Mouse (Mus musculus) embryonic facial prominence, embryonic 13.5 days (tissue): ENCODE measurements around the gene Spire2. TPM values are rescaled to one million over a fixed set of nuclear protein-coding genes. Genes with fewer than 3 reads are reported as not detected.

Experiments used
- ATAC-seq: fragments of 200-750 bp; cut with Nextera tagmentation; 2 replicates; pipeline ENCODE4 v1.8.0; 2017; ENCODE audit warnings: low read depth; ENCODE audit not compliant: insufficient number of reproducible peaks, insufficient read depth, low FRiP score, low TSS enrichment
- H3K27ac ChIP-seq: fragments of 300-500 bp; sonication (generic); 2 replicates; pipeline ENCODE4 v1.5.1; 2015; ENCODE audit warnings: moderate library complexity, mild to moderate bottlenecking, inconsistent platforms
- H3K27me3 ChIP-seq: fragments of 300-500 bp; sonication (generic); 2 replicates; pipeline ENCODE4 v1.6.1; 2015; ENCODE audit warnings: mild to moderate bottlenecking, inconsistent platforms
- H3K36me3 ChIP-seq: fragments of 300-500 bp; sonication (generic); 2 replicates; pipeline ENCODE4 v1.6.1; 2015; ENCODE audit warnings: mild to moderate bottlenecking, inconsistent platforms
- H3K4me1 ChIP-seq: fragments of 300-500 bp; sonication (generic); 2 replicates; pipeline ENCODE4 v1.6.1; 2015; ENCODE audit warnings: inconsistent platforms
- H3K4me2 ChIP-seq: fragments of 300-500 bp; sonication (generic); 2 replicates; pipeline ENCODE4 v1.6.1; 2015; ENCODE audit warnings: moderate library complexity, mild to moderate bottlenecking, inconsistent platforms
- H3K4me3 ChIP-seq: fragments of 300-500 bp; sonication (generic); 2 replicates; pipeline ENCODE4 v1.5.1; 2015; ENCODE audit warnings: mild to moderate bottlenecking, inconsistent platforms
- H3K9ac ChIP-seq: fragments of 300-500 bp; sonication (generic); 2 replicates; pipeline ENCODE4 v1.6.1; 2015; ENCODE audit warnings: mild to moderate bottlenecking, inconsistent platforms
- H3K9me3 ChIP-seq: fragments of 300-500 bp; sonication (generic); 2 replicates; pipeline ENCODE4 v1.6.1; 2016; ENCODE audit warnings: inconsistent platforms
- WGBS: fragments of 180-500 bp; shearing (Covaris S2); methylation state at CpG from one replicate; pipeline ENCODE4 v1.1.7; 2015; ENCODE audit warnings: mixed read lengths; 5-methylcytosine and 5-hydroxymethylcytosine counted together
- polyA plus RNA-seq: library from polyadenylated mRNA; unstranded; fragments of >200 nt; fragmentation: Nextera tagmentation; extraction: Ambion mirVana; gene quantifications from 2 replicates; pipeline ENCODE4 v1.2.1, GENCODE M21; 2015

Spire2 gene
- polyA plus RNA-seq, 1 experiment from 2014 or later, result 1.9 TPM

DNA sequence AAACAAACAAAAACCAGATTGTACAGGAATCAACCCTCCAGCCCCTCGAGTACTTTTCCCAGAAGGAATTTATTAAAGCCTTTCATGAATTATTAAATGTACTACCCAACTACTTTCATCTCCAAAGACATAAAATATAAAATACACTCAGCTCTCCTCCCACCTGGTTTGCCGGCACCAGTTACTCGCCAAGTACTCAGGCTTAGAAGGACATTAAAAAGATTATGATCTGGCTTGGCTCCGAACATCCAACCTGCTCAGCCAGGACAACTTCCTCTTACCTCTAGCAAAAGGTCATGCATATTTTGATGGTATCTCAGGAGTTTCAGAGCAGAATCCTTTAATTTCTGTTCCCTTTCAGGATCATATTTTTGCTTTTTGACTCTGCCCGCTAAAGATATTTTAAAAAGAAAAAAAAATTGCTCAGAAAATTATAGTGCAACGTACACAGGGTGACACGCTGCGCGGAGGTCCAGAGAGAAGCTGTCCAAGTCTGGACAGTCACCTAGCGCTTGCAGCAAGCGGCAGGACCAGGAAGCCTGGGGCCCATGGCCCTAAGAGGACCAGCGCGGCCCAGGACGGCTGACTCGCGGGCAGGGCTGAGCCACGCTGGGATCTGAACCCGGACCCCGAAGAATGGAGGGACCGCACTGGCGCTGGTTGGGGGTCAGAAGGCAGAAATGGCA, 14.6 kb upstream of the Spire2 start:
- Histone ChIP-seq H3K9me3 (no peaks in the 10 kb centered on the region), H3K4me2 (peak overlapping the region; percentile 89), H3K9ac (peak overlapping the region; percentile 79), H3K27me3 (no peaks in the 10 kb centered on the region), H3K36me3 (0 out of 2 replicates have a peak, but pooled peaks cover 3% of the 10 kb centered on the region), H3K27ac (no peak overlapping the region), H3K4me1 (peaks cover 17% of the 10 kb centered on the region), H3K4me3 (peak overlapping the region; percentile 67)
- ATAC-seq, result peak; percentile 60
- 5% methylated on average over 21 of the region's 21 CpGs for WGBS

- Histone ChIP-seq H3K9ac (peak within 1 kb of the TSS; percentile 79), H3K4me3 (peak within 1 kb of the TSS; percentile 67), H3K4me2 (peak within 1 kb of the TSS; percentile 89), H3K9me3 (no peaks in the 10 kb centered on the region), H3K36me3 (0 out of 2 replicates have a peak, but pooled peaks cover 3% of the 10 kb centered on the region), H3K4me1 (peaks cover 17% of the 10 kb centered on the region), H3K27ac (no peak within 1 kb of the TSS), H3K27me3 (no peaks in the 10 kb centered on the region)
- peak; percentile 97 for ATAC-seq
- under 1% methylated on average over 24 of the region's 24 CpGs for WGBS
These were observed 14.0 kb upstream of the Spire2 start, which contains the start of gene Fanca for GRCm38 (mm10) chr8:123318467-123318911. Gene Fanca (minus strand): TSS chr8:123318576.

GRCm38 (mm10) chr8:123319522-123320164, 12.9 kb upstream of the Spire2 start:
- ATAC-seq, result no peak
- no peaks in the 10 kb centered on the region for H3K27me3 ChIP-seq

GRCm38 (mm10) chr8:123328552-123328951, 4.0 kb upstream of the Spire2 start:
- no peaks in the 10 kb centered on the region for H3K9me3 ChIP-seq
- H3K4me1 ChIP-seq, result peaks cover 8% of the 10 kb centered on the region
- H3K4me2 ChIP-seq, result no peak overlapping the region
- H3K27me3 ChIP-seq, result peaks cover 10% of the 10 kb centered on the region; the same call in 1 of the 2 replicates
- WGBS, result 93% methylated on average over 2 of the region's 2 CpGs
- no peak for ATAC-seq
- no peak overlapping the region for H3K9ac ChIP-seq
- no peak overlapping the region for H3K27ac ChIP-seq
- H3K36me3 ChIP-seq, result no peaks in the 10 kb centered on the region
- H3K4me3 ChIP-seq, result no peak overlapping the region

More at GRCm38 (mm10) chr8:123319522-123320164, 12.9 kb upstream of the Spire2 start:
- no peak overlapping the region for H3K27ac ChIP-seq
- no peak overlapping the region for H3K4me3 ChIP-seq
- H3K9me3 ChIP-seq, result no peaks in the 10 kb centered on the region
- 0 out of 2 replicates have a peak, but pooled peaks cover 3% of the 10 kb centered on the region for H3K36me3 ChIP-seq
- H3K4me2 ChIP-seq, result no peak overlapping the region
- WGBS, result 28% methylated on average over 7 of the region's 7 CpGs
- H3K4me1 ChIP-seq, result peaks cover 17% of the 10 kb centered on the region
- no peak overlapping the region for H3K9ac ChIP-seq

- no peak overlapping the region for H3K9ac ChIP-seq
- no peak overlapping the region for H3K27ac ChIP-seq
- ATAC-seq, result no peak
- H3K27me3 ChIP-seq, result peaks cover 18% of the 10 kb centered on the region
- no peaks in the 10 kb centered on the region for H3K36me3 ChIP-seq
- H3K4me2 ChIP-seq, result no peak overlapping the region
- peaks cover 14% of the 10 kb centered on the region for H3K4me1 ChIP-seq
- WGBS, result 86% methylated on average over 4 of the region's 4 CpGs
- H3K9me3 ChIP-seq, result no peaks in the 10 kb centered on the region
- no peak overlapping the region for H3K4me3 ChIP-seq
These were observed 3.2 kb upstream of the Spire2 start for GRCm38 (mm10) chr8:123329350-123329749.

- Histone ChIP-seq H3K4me3 (no peak overlapping the region), H3K27ac (no peak overlapping the region), H3K36me3 (no peaks in the 10 kb centered on the region), H3K9me3 (no peaks in the 10 kb centered on the region), H3K9ac (no peak overlapping the region), H3K4me1 (peaks cover 14% of the 10 kb centered on the region), H3K4me2 (no peak overlapping the region), H3K27me3 (peaks cover 24% of the 10 kb centered on the region)
- 75% methylated on average over 5 of the region's 5 CpGs for WGBS
- ATAC-seq, result no peak
These were observed 2.6 kb upstream of the Spire2 start for GRCm38 (mm10) chr8:123329961-123330360.

- H3K9me3 ChIP-seq, result no peaks in the 10 kb centered on the region
- peaks cover 24% of the 10 kb centered on the region for H3K27me3 ChIP-seq
- ATAC-seq, result no peak
- no peak overlapping the region for H3K4me3 ChIP-seq
- H3K27ac ChIP-seq, result no peak overlapping the region
- no peaks in the 10 kb centered on the region for H3K36me3 ChIP-seq
- 77% methylated on average over 6 of the region's 6 CpGs for WGBS
- no peak overlapping the region for H3K4me2 ChIP-seq
- no peak overlapping the region for H3K9ac ChIP-seq
- peaks cover 14% of the 10 kb centered on the region for H3K4me1 ChIP-seq
These were observed 1.8 kb upstream of the Spire2 start for GRCm38 (mm10) chr8:123330701-123331100.

- Histone ChIP-seq H3K27me3 (peaks cover 24% of the 10 kb centered on the region), H3K4me2 (no peak overlapping the region), H3K9me3 (no peaks in the 10 kb centered on the region), H3K9ac (no peak overlapping the region), H3K36me3 (no peaks in the 10 kb centered on the region), H3K27ac (no peak overlapping the region), H3K4me1 (peaks cover 14% of the 10 kb centered on the region), H3K4me3 (no peak overlapping the region)
- no peak for ATAC-seq
- WGBS, result 75% methylated on average over 2 of the region's 2 CpGs
These were observed 1.2 kb upstream of the Spire2 start for GRCm38 (mm10) chr8:123331301-123331700.

GRCm38 (mm10) chr8:123331810-123332209, 703 bp upstream of the Spire2 start:
- WGBS, result 41% methylated on average over 8 of the region's 8 CpGs
- H3K27me3 ChIP-seq, result peaks cover 24% of the 10 kb centered on the region
- no peak for ATAC-seq
- H3K4me1 ChIP-seq, result peaks cover 14% of the 10 kb centered on the region
- H3K4me2 ChIP-seq, result peak overlapping the region; percentile 97
- no peak overlapping the region for H3K9ac ChIP-seq
- H3K27ac ChIP-seq, result 0 out of 2 replicates have a peak overlapping the region, but pooled peaks have one; percentile 22
- no peaks in the 10 kb centered on the region for H3K9me3 ChIP-seq
- H3K4me3 ChIP-seq, result peak overlapping the region; percentile 60
- no peaks in the 10 kb centered on the region for H3K36me3 ChIP-seq

DNA sequence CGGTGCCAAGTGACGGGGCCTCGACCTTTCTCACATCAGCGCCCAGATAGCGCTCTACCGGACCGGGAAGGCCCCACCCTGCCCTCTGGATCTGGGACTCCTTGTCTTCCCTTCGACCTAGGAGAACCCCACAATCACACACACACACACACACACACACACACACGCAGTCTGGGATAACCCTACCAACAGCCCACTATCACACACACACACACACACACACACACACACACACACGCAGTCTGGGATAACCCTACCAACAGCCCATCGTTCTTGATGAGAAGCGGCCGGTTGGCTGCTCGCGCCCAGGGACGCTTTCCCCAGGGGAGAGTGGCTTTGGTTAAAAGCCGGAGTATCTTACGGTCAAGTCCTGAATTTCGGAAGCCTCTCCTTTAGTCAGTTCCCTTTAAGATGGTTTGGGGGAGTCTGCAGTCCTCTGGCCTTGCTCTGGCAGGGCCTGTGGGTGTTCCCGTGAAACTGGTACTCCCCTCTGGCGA, 626 bp downstream of the Spire2 start:
- ATAC-seq, result peak; percentile 16; the same call in 1 of the 2 replicates
- peaks cover 14% of the 10 kb centered on the region for H3K4me1 ChIP-seq
- H3K4me3 ChIP-seq, result peak overlapping the region; percentile 60
- WGBS, result 4% methylated on average over 14 of the region's 21 CpGs
- no peak overlapping the region for H3K27ac ChIP-seq
- H3K9me3 ChIP-seq, result no peaks in the 10 kb centered on the region
- peaks cover 24% of the 10 kb centered on the region for H3K27me3 ChIP-seq
- no peaks in the 10 kb centered on the region for H3K36me3 ChIP-seq
- peak overlapping the region; percentile 67 for H3K9ac ChIP-seq
- H3K4me2 ChIP-seq, result peak overlapping the region; percentile 97

DNA sequence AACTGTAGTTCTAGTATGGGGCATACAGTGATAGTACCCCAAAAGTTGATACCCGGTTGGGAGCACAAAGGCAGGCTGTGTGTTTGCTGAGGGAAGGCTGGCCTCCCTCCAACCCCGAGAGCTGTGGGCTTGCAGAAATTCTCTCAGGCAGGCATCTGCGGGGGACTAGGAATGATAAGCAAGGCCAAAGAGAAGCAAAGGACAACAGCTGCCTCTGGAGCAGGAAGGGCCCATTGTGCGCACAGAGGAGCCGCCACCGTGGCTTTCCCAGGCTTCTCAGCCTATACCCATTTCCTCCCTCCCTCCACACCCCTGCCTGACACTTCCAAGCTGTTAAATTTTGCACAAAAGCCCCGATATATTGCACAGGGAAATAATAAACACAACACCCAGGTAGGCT, 1.4 kb downstream of the Spire2 start:
- no peak overlapping the region for H3K9ac ChIP-seq
- no peaks in the 10 kb centered on the region for H3K36me3 ChIP-seq
- H3K4me1 ChIP-seq, result peaks cover 14% of the 10 kb centered on the region
- no peak overlapping the region; the same call in 1 of the 2 replicates for H3K27ac ChIP-seq
- H3K9me3 ChIP-seq, result no peaks in the 10 kb centered on the region
- 9% methylated on average over 7 of the region's 7 CpGs for WGBS
- no peak for ATAC-seq
- 0 out of 2 replicates have a peak overlapping the region, but pooled peaks have one; percentile 60 for H3K4me3 ChIP-seq
- peaks cover 24% of the 10 kb centered on the region for H3K27me3 ChIP-seq
- H3K4me2 ChIP-seq, result peak overlapping the region; percentile 97
